Mouse (Mus musculus): ENCODE results near the gene Olfr123. TPM values are rescaled to one million over a fixed set of nuclear protein-coding genes. Genes with fewer than 3 reads are reported as not detected.

Olfr123 gene
- not detected for total RNA-seq (2021)
- long read RNA-seq, experiment 1 = 0 reads
- long read RNA-seq, experiment 2 = 0 reads

DNA sequence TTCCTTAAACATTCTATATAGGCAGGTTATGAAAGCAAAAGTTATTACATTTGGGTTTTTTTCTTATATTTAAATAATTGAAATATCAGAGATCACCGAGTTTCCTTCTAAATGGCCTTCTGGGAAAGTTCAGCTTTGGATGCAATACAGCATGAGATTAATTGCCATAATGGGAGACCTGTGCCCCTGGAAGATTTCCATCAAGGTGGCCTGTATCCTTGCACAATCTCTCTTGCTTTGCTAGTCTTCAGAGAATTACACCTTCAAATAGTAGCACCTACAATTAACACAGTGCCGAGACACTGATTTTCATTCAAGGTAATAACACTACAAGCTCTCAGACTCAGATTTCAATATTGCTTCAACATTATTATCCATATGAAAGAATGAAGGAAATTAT is at the start of gene Olfr123:
TSS of gene Olfr123 (plus strand) at position 301 of the 400 bp plus-strand sequence.
- no peak for DNase-seq (ENCODE audit: low spot score in 2 of 2)
- no peak for TF ChIP-seq CTCF (conservative IDR thresholded peaks at IDR 0.05)
- Histone ChIP-seq H3K27ac (no peak within 1 kb of the TSS), H3K4me3 (no peak within 1 kb of the TSS)

DNA sequence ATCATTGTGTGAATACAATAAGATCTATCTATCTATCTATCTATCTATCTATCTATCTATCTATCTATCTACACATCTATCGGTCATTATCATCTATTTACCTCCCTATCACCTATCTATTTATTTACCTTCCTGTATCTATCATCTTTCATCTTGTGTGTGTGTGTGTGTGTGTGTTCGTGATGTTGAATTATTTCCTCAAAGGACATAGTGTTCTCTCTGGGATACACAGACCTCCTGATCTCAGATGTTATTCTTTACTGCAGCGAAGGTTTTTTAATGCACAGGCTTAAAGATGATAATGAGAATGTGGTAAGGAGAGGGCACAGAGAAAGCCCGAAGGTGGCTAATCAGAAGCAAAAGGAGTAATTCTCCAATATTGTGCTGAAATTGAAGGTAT is 25.0 kb upstream of the Olfr123 start, which contains the start of gene Olfr122:
TSS of gene Olfr122 (plus strand) at position 301 of the 400 bp plus-strand sequence.
- Histone ChIP-seq H3K4me3 (no peak within 1 kb of the TSS), H3K27ac (no peak within 1 kb of the TSS)
- DNase-seq (ENCODE audit: low spot score in 2 of 2) = no peak
- TF ChIP-seq CTCF (conservative IDR thresholded peaks at IDR 0.05) = no peak

DNA sequence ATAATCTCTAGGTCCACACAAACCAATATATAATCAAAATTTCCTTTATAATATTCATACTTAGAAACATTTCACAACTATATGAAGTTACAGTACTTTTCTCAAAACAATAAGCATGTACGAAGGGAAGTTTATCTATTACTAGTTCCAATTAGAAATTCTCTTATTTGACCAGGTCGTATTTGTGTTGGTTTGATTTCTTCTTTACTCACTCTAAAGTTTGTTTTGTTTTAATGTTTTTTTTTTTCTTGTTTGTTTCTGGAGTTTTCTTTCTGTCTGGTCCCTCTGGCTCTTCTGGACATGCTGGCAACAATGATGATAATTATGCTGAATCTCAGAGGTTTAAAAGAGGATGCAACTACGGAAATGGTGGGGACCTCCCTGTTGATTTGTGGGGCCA is 6.3 kb downstream of the Olfr123 start, which contains the start of gene Olfr124:
TSS of gene Olfr124 (plus strand) at position 301 of the 400 bp plus-strand sequence.
- TF ChIP-seq CTCF (conservative IDR thresholded peaks at IDR 0.05) = no peak
- Histone ChIP-seq H3K4me3 (no peak within 1 kb of the TSS), H3K27ac (no peak within 1 kb of the TSS)
- DNase-seq (ENCODE audit: low spot score in 2 of 2) = no peak

DNA sequence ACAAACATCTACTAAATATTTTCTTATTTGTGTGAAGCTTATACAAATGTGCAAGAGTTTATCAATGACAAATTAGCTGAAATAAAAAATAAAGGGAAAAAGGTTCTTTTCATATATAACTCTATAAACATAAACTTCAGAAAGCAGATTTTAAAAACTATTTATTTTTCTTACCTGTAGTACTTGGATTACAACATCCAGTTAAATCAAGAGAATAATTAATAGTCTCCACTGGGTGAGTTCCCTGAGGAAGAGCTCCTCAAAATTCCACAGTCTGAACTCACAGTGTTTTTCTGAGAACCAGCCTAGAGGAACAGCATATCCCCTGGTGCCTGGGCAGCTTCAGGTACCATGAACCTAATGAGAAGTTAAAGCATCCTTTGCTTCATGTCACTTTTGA is 39.3 kb downstream of the Olfr123 start, which contains the start of gene Olfr125:
TSS of gene Olfr125 (plus strand) at position 301 of the 400 bp plus-strand sequence.
- no peak within 1 kb of the TSS for H3K27ac ChIP-seq
- H3K4me3 ChIP-seq = no peak within 1 kb of the TSS
- DNase-seq (ENCODE audit: low spot score in 2 of 2) = no peak
- no peak for TF ChIP-seq CTCF (conservative IDR thresholded peaks at IDR 0.05)

DNA sequence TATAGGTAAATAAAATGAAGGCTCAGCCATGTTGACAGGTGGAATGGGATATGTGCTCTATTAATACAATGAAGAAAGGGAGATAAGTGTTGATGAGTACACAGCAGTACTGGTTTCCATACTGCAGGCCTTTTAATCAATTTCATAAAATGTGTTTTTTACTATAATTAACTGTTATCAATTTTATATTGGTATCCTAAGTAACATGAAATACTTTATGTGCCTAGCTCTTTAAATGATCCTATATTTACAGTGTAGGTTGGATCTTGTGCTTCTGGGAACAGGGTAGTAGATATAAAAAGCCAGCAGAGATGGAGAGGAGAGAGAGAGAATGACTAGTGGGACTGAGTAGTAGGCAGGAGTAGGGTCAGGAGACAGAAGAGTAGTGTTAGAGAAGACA is 53.9 kb downstream of the Olfr123 start, which contains the start of gene Olfr126:
TSS of gene Olfr126 (plus strand) at position 301 of the 400 bp plus-strand sequence.
- no peak for DNase-seq (ENCODE audit: low spot score in 2 of 2)
- Histone ChIP-seq H3K4me3 (no peak within 1 kb of the TSS), H3K27ac (no peak within 1 kb of the TSS)
- TF ChIP-seq CTCF (conservative IDR thresholded peaks at IDR 0.05) = no peak

Other genes starting within 250 kb of the Olfr123 start
- gene Olfr112, start 224.1 kb upstream of the Olfr123 start, total RNA-seq (2021) = not detected
- not detected for gene Olfr113, start 215.9 kb upstream of the Olfr123 start, total RNA-seq (2021)
- not detected for gene Olfr114, start 200.8 kb upstream of the Olfr123 start, total RNA-seq (2021)
- not detected for gene Olfr115, start 166.4 kb upstream of the Olfr123 start, total RNA-seq (2021)
- gene Olfr116, start 166.3 kb upstream of the Olfr123 start, total RNA-seq (2021) = not detected
- gene Olfr117, start 129.7 kb upstream of the Olfr123 start, total RNA-seq (2021) = not detected
- gene Olfr118, start 126.5 kb upstream of the Olfr123 start, total RNA-seq (2021) = not detected
- gene Olfr119, start 97.0 kb upstream of the Olfr123 start, total RNA-seq (2021) = not detected
- gene Olfr120, start 71.7 kb upstream of the Olfr123 start, total RNA-seq (2021) = not detected
- gene Olfr121, start 44.7 kb upstream of the Olfr123 start, total RNA-seq (2021) = not detected
- gene Olfr122, start 24.9 kb upstream of the Olfr123 start, total RNA-seq (2021) = not detected
- gene Olfr124, start 6.4 kb downstream of the Olfr123 start, total RNA-seq (2021) = not detected
- gene Olfr125, start 39.4 kb downstream of the Olfr123 start, total RNA-seq (2021) = not detected
- not detected for gene Olfr126, start 54.0 kb downstream of the Olfr123 start, total RNA-seq (2021)
- not detected for gene Olfr127, start 106.9 kb downstream of the Olfr123 start, total RNA-seq (2021)
- not detected for gene Olfr128, start 127.0 kb downstream of the Olfr123 start, total RNA-seq (2021)
- gene Olfr761, start 159.6 kb downstream of the Olfr123 start, total RNA-seq (2021) = not detected

All from layer of hippocampus, adult 2 months (tissue).